Mouse (Mus musculus): ENCODE data around the gene Col9a3.

Col9a3 gene

GRCm38 (mm10) chr2:180597490-180597889 lies at the start of gene Col9a3:
Gene Col9a3 (plus strand): TSS chr2:180597790.
- DNase-seq, result no peak

- DNase-seq, result no peak
These were observed 45.2 kb upstream of the Col9a3 start for GRCm38 (mm10) chr2:180552340-180552739.

GRCm38 (mm10) chr2:180555219-180555618 lies 42.4 kb upstream of the Col9a3 start:
- no peak for DNase-seq

- DNase-seq, result no peak
These were observed 41.1 kb upstream of the Col9a3 start for GRCm38 (mm10) chr2:180556470-180556869.

- no peak for DNase-seq
These were observed 37.3 kb upstream of the Col9a3 start for GRCm38 (mm10) chr2:180560245-180560644.

- no peak for DNase-seq
These were observed 35.4 kb upstream of the Col9a3 start for GRCm38 (mm10) chr2:180562146-180562545.

- DNase-seq, result no peak
These were observed 34.3 kb upstream of the Col9a3 start for GRCm38 (mm10) chr2:180563296-180563695.

- no peak for DNase-seq
These were observed 33.7 kb upstream of the Col9a3 start for GRCm38 (mm10) chr2:180563841-180564240.

GRCm38 (mm10) chr2:180566240-180566913 lies 31.2 kb upstream of the Col9a3 start:
- DNase-seq, result peak; percentile 44

GRCm38 (mm10) chr2:180569028-180569643 lies 28.5 kb upstream of the Col9a3 start:
- DNase-seq, result no peak

- DNase-seq, result no peak
These were observed 21.1 kb upstream of the Col9a3 start for GRCm38 (mm10) chr2:180576482-180576881.

- DNase-seq, result peak; percentile 70
These were observed 18.9 kb upstream of the Col9a3 start for GRCm38 (mm10) chr2:180578686-180579085.

- no peak for DNase-seq
These were observed 16.6 kb upstream of the Col9a3 start, which contains the start of gene Mrgbp for GRCm38 (mm10) chr2:180581002-180581401. Gene Mrgbp (plus strand): TSS chr2:180581304.

- peak; percentile 97 for DNase-seq
These were observed 15.0 kb upstream of the Col9a3 start for GRCm38 (mm10) chr2:180582481-180583153.

- no peak for DNase-seq
These were observed 14.5 kb upstream of the Col9a3 start for GRCm38 (mm10) chr2:180583154-180583507.

- DNase-seq, result no peak
These were observed 8.9 kb upstream of the Col9a3 start for GRCm38 (mm10) chr2:180588736-180589122.

- DNase-seq, result peak; percentile 78
These were observed 8.3 kb upstream of the Col9a3 start, which contains the start of gene Ogfr for GRCm38 (mm10) chr2:180589123-180589831. Gene Ogfr (plus strand): TSS chr2:180589245.

- DNase-seq, result no peak
These were observed 641 bp downstream of the Col9a3 start for GRCm38 (mm10) chr2:180598157-180598705.

- DNase-seq, result peak; percentile 75
These were observed 3.0 kb downstream of the Col9a3 start for GRCm38 (mm10) chr2:180600569-180601021.

GRCm38 (mm10) chr2:180604781-180605180 lies 7.2 kb downstream of the Col9a3 start:
- DNase-seq, result no peak

GRCm38 (mm10) chr2:180610283-180610682 lies 12.7 kb downstream of the Col9a3 start:
- no peak for DNase-seq

- no peak for DNase-seq
These were observed 14.3 kb downstream of the Col9a3 start for GRCm38 (mm10) chr2:180611882-180612281.

All from cerebellum, adult 9-10 months (tissue).